Mouse (Mus musculus) stomach, postnatal 0 days (tissue): ENCODE measurements around the gene 4930572O03Rik.
"Not testable (repeated sequence)": the region's sequence is repeated elsewhere in the genome, so short reads cannot be mapped to it uniquely, and the experiment has no call there.

Source experiments
- CTCF ChIP-seq: IDR thresholded peaks from 2 replicates; pipeline ENCODE4 v1.5.1; 2016; ENCODE audit warnings: antibody characterized with exemption, low read depth, mild to moderate bottlenecking, moderate library complexity
- EP300 ChIP-seq: optimal IDR thresholded peaks from 2 replicates; pipeline ENCODE3; 2016; ENCODE audit warnings: antibody characterized with exemption

DNA sequence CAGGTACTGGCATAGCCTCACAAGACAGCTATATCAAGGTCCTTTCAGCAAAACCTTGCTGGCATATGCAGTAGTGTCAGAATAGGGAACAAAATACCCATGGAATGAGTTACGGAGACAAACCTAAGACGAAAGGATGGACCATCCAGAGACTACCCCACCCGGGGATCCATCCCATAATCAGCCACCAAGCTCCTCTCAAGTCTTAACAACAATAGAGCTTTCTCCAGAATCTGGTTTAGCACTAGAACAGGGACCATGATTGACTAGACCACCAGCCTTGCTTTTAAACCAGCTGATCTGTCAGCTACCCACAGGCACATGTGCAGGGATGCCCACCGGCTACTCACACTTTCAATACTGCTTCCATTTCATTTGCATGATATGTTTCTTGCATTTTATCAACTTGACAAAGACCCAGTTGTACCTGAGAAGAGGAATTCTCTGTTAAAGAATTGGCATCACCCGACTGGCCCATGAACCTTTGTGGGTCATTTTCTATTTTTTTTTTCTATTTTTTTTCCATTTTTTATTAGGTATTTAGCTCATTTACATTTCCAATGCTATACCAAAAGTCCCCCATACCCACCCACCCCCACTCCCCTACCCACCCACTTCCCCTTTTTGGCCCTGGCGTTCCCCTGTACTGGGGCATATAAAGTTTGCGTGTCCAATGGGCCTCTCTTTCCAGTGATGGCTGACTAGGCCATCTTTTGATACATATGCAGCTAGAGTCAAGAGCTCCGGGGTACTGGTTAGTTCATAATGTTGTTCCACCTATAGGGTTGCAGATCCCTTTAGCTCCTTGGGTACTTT lies 17.8 kb upstream of the 4930572O03Rik start:
- not testable (repeated sequence) for TF ChIP-seq EP300, CTCF
